Mouse (Mus musculus) hindbrain, embryonic 14.5 days (tissue): ENCODE measurements at regions not wholly inside any gene's neighbourhood (a gene's known extent, or its start where the extent isn't known, plus 50 kb on each side); places are given as distances from the start of the nearest gene placed in this dataset.

Experiments
- ATAC-seq: fragments of 200-750 bp; cut with Nextera tagmentation; 2 replicates; pipeline ENCODE4 v1.8.0; 2017; ENCODE audit warnings: moderate number of reproducible peaks, mild to moderate bottlenecking, moderate TSS enrichment, moderate library complexity; ENCODE audit not compliant: low FRiP score
- DNase-seq: peaks from one replicate; pipeline ENCODE4 v3.0.0-alpha.2; 2015; ENCODE audit warnings: low spot score
- H3K27ac ChIP-seq: fragments of 300-500 bp; sonication (generic); 2 replicates; pipeline ENCODE4 v1.5.1; 2014; ENCODE audit warnings: mild to moderate bottlenecking, moderate library complexity
- H3K27me3 ChIP-seq: fragments of 300-500 bp; sonication (generic); 2 replicates; pipeline ENCODE4 v1.6.1; 2014; ENCODE audit warnings: mild to moderate bottlenecking, low read length, mixed read lengths; ENCODE audit not compliant: control insufficient read depth, insufficient read depth
- H3K36me3 ChIP-seq: fragments of 300-500 bp; sonication (generic); replicated peaks from 2 replicates; pipeline ENCODE4 v1.6.1; 2014; ENCODE audit not compliant: control insufficient read depth, insufficient read depth
- H3K4me1 ChIP-seq: fragments of 300-500 bp; sonication (generic); replicated peaks from 2 replicates; pipeline ENCODE4 v1.6.1; 2014; ENCODE audit warnings: antibody characterized with exemption, low read length, mixed read lengths; ENCODE audit not compliant: control insufficient read depth, insufficient read depth
- H3K4me2 ChIP-seq: fragments of 300-500 bp; sonication (generic); replicated peaks from 2 replicates; pipeline ENCODE4 v1.6.1; 2014; ENCODE audit warnings: mild to moderate bottlenecking, moderate library complexity
- H3K4me3 ChIP-seq: fragments of 300-500 bp; sonication (generic); replicated peaks from 2 replicates; pipeline ENCODE4 v1.5.1; 2014; ENCODE audit warnings: mild to moderate bottlenecking, low read length
- H3K9ac ChIP-seq: fragments of 300-500 bp; sonication (generic); 2 replicates; pipeline ENCODE4 v1.6.1; 2014
- H3K9me3 ChIP-seq: fragments of 300-500 bp; sonication (generic); 2 replicates; pipeline ENCODE4 v1.6.1; 2016; ENCODE audit warnings: low read length; ENCODE audit not compliant: control insufficient read depth
- WGBS: fragments of 180-500 bp; shearing (Covaris S2); extraction: QIAGEN DNeasy Blood & Tissue Kit; methylation state at CpG from one replicate; pipeline ENCODE4 v1.1.7; 2014; 5-methylcytosine and 5-hydroxymethylcytosine counted together

DNA sequence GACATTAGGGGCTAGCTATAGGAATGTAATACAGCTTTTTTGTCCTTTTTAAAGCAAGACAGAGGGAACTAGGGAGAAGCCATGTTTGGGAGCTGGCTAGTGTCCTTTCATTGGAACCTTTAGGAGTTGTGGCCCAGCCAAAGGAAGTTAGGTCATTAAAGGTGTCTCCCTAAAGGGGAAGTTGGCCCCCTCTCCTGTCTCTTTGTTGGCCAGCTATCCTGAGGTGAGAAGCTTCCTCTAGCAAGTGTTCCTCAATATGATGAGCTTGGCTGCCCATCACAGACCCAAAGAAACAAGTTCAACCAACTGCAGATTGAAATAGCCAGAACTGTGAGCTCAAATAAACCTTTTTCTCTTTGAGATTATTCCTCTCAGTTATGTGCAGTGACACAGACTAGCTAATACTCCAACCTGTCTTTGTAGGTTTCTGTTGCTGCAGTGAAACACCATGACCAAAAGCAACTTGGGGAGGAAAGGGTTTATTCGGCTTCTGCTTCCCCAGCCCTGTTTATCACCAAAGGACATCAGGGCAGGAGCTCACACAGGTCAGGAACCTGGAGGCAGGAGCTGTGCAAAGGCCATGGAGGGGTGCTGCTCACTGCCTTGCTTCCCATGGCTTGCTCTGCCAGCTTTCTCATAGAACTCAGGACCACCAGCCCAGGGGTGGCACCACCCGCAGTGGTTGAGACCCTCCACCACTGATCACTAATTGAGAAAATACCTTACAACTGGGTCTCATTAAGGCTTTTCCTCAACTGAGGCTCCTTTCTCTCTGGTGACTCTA is 94.0 kb upstream of the Ccn6 start:
- Histone ChIP-seq H3K9me3 (no peaks in the 10 kb centered on the region), H3K27me3 (no peaks in the 10 kb centered on the region), H3K36me3 (no peaks in the 10 kb centered on the region), H3K27ac (no peak overlapping the region), H3K4me3 (no peak overlapping the region), H3K4me2 (no peak overlapping the region), H3K4me1 (peaks cover 11% of the 10 kb centered on the region), H3K9ac (no peak overlapping the region)
- ATAC-seq (no peak), DNase-seq (no peak)
- WGBS = 96% methylated on average over 2 of the region's 2 CpGs

GRCm38 (mm10) chr10:39254561-39254960 is 91.0 kb upstream of the Ccn6 start:
- Histone ChIP-seq H3K27ac (no peak overlapping the region), H3K36me3 (no peaks in the 10 kb centered on the region), H3K9ac (no peak overlapping the region), H3K4me1 (no peaks in the 10 kb centered on the region), H3K4me3 (no peak overlapping the region), H3K27me3 (no peaks in the 10 kb centered on the region), H3K9me3 (no peaks in the 10 kb centered on the region), H3K4me2 (no peak overlapping the region)
- ATAC-seq (no peak), DNase-seq (no peak)
- WGBS = 86% methylated on average over 2 of the region's 2 CpGs

- DNase-seq (no peak), ATAC-seq (no peak)
- Histone ChIP-seq H3K9me3 (no peaks in the 10 kb centered on the region), H3K4me2 (no peak overlapping the region), H3K36me3 (no peaks in the 10 kb centered on the region), H3K27ac (no peak overlapping the region), H3K4me1 (no peaks in the 10 kb centered on the region), H3K4me3 (no peak overlapping the region), H3K9ac (no peak overlapping the region), H3K27me3 (no peaks in the 10 kb centered on the region)
- 84% methylated on average over 3 of the region's 3 CpGs for WGBS
Observed at GRCm38 (mm10) chr10:39250039-39250438, 86.4 kb upstream of the Ccn6 start.

DNA sequence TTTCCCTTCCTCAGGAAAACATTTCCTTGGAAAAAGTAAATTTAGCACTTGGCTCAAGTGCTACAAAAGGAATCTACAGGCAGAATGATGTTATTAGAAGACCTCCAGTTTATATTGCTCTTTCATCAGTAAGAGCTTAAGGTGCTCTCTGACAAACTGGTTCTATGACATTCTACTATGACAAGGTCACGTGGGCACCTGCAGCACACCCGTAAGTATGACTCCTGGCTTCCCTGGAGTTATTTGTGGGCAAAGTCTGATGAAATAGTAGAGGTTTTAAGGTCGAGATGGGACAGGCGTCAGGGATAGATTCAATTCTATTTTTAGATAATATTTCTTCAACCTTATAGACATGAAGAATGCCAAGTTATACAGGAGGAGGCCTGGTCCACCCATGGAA is 84.9 kb upstream of the Ccn6 start:
- H3K36me3 ChIP-seq = no peaks in the 10 kb centered on the region
- H3K27me3 ChIP-seq = no peaks in the 10 kb centered on the region
- ATAC-seq = no peak
- no peaks in the 10 kb centered on the region for H3K9me3 ChIP-seq
- no peak overlapping the region for H3K4me3 ChIP-seq
- no peak overlapping the region for H3K4me2 ChIP-seq
- H3K4me1 ChIP-seq = no peaks in the 10 kb centered on the region
- WGBS = 86% methylated on average over 4 of the region's 4 CpGs
- DNase-seq = no peak
- H3K9ac ChIP-seq = no peak overlapping the region
- no peak overlapping the region for H3K27ac ChIP-seq

DNA sequence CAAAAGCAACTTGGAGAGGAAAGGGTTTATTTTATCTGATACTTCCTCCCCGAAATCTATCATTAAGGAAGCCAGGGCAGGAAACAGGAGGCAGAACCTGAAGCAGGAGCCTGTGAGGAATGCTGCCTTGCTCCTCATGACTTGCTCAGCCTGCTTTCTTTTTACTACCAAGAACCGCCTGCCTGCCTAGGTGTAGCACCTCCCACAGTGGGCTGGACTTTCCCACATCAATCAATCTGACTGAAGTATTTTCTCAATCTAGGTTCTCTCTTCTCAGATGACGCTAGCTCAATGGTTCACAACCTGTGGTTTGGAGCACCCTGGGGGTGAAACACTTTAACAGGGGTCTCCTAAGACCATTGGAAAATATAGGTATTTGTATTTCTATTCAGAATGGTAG is 83.4 kb upstream of the Ccn6 start:
- no peak overlapping the region for H3K4me2 ChIP-seq

GRCm38 (mm10) chr10:39245141-39245540 is 81.5 kb upstream of the Ccn6 start:
- Histone ChIP-seq H3K4me3 (no peak overlapping the region), H3K9me3 (no peaks in the 10 kb centered on the region), H3K27me3 (no peaks in the 10 kb centered on the region), H3K27ac (no peak overlapping the region), H3K9ac (no peak overlapping the region), H3K4me2 (no peak overlapping the region), H3K36me3 (no peaks in the 10 kb centered on the region), H3K4me1 (peaks cover 4% of the 10 kb centered on the region; the same call in 1 of the 2 replicates)
- WGBS = 83% methylated on average over 4 of the region's 4 CpGs
- no peak for DNase-seq
- no peak for ATAC-seq

More for the DNA sequence above, 83.4 kb upstream of the Ccn6 start:
- DNase-seq = no peak
- Histone ChIP-seq H3K9ac (no peak overlapping the region), H3K36me3 (no peaks in the 10 kb centered on the region), H3K27me3 (no peaks in the 10 kb centered on the region), H3K4me3 (no peak overlapping the region), H3K4me1 (no peaks in the 10 kb centered on the region), H3K27ac (no peak overlapping the region), H3K9me3 (no peaks in the 10 kb centered on the region)
- ATAC-seq = no peak
- WGBS = 41% methylated on average over 3 of the region's 3 CpGs

- WGBS = 96% methylated on average over 6 of the region's 6 CpGs
- no peaks in the 10 kb centered on the region for H3K27me3 ChIP-seq
- H3K36me3 ChIP-seq = no peaks in the 10 kb centered on the region
- H3K4me1 ChIP-seq = peaks cover 13% of the 10 kb centered on the region
- H3K4me2 ChIP-seq = no peak overlapping the region
- no peak overlapping the region for H3K4me3 ChIP-seq
- no peak overlapping the region for H3K27ac ChIP-seq
- H3K9ac ChIP-seq = no peak overlapping the region
- H3K9me3 ChIP-seq = no peaks in the 10 kb centered on the region
- no peak for ATAC-seq
- DNase-seq = no peak
Observed at GRCm38 (mm10) chr10:39244061-39244460, 80.5 kb upstream of the Ccn6 start.

DNA sequence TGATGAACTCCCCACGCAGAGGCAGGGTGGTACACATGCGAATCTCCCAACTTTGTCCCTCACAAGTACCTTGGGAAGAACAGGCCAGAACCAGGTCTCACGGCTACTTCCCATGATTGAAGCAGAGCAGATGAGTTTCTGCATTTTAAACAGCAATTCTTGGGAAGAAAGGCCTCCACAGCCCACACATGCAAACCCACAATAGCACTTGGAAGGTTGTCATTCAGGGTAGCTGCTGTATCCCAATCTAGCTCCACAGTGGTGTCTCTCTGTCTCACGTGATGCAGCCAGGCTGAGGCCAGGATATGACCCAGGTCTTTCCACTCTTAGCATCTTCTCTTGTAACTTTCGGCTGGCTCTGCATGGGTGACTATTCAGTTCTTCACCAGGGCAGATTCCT is 78.8 kb upstream of the Ccn6 start:
- Histone ChIP-seq H3K4me2 (no peak overlapping the region), H3K36me3 (no peaks in the 10 kb centered on the region), H3K27ac (no peak overlapping the region), H3K4me1 (peaks cover 22% of the 10 kb centered on the region), H3K9ac (no peak overlapping the region), H3K4me3 (no peak overlapping the region), H3K27me3 (no peaks in the 10 kb centered on the region), H3K9me3 (no peaks in the 10 kb centered on the region)
- 89% methylated on average over 5 of the region's 5 CpGs for WGBS
- DNase-seq (no peak), ATAC-seq (no peak)

- DNase-seq (no peak), ATAC-seq (no peak)
- Histone ChIP-seq H3K9me3 (no peaks in the 10 kb centered on the region), H3K4me2 (no peak overlapping the region), H3K27ac (no peak overlapping the region), H3K4me1 (peaks cover 22% of the 10 kb centered on the region), H3K9ac (no peak overlapping the region), H3K27me3 (no peaks in the 10 kb centered on the region), H3K36me3 (no peaks in the 10 kb centered on the region), H3K4me3 (no peak overlapping the region)
- 86% methylated on average over 6 of the region's 6 CpGs for WGBS
Observed at GRCm38 (mm10) chr10:39241922-39242321, 78.3 kb upstream of the Ccn6 start.

GRCm38 (mm10) chr10:39241486-39241885 is 77.9 kb upstream of the Ccn6 start:
- Histone ChIP-seq H3K9me3 (no peaks in the 10 kb centered on the region), H3K27me3 (no peaks in the 10 kb centered on the region), H3K4me3 (no peak overlapping the region), H3K4me2 (no peak overlapping the region), H3K9ac (no peak overlapping the region), H3K36me3 (no peaks in the 10 kb centered on the region), H3K27ac (no peak overlapping the region), H3K4me1 (peaks cover 22% of the 10 kb centered on the region)
- DNase-seq (no peak), ATAC-seq (no peak)
- WGBS = 60% methylated on average over 3 of the region's 3 CpGs
